Mouse (Mus musculus) lung, embryonic 14.5 days (tissue): ENCODE data around the gene Wdr31. TPM values are rescaled to one million over a fixed set of nuclear protein-coding genes. Genes with fewer than 3 reads are reported as not detected.

Source experiments
- ATAC-seq: fragments of 200-750 bp; cut with Nextera tagmentation; 2 replicates; pipeline ENCODE4 v1.8.0; 2017; ENCODE audit warnings: mild to moderate bottlenecking, moderate TSS enrichment, moderate library complexity; ENCODE audit not compliant: insufficient read depth
- DNase-seq: peaks from one replicate; pipeline ENCODE4 v3.0.0-alpha.2; 2015
- H3K27ac ChIP-seq: fragments of 300-500 bp; sonication (generic); 2 replicates; pipeline ENCODE4 v1.5.1; 2014; ENCODE audit warnings: low read depth, mild to moderate bottlenecking, moderate library complexity
- H3K27me3 ChIP-seq: fragments of 300-500 bp; sonication (generic); 2 replicates; pipeline ENCODE4 v1.6.1; 2014; ENCODE audit warnings: low read length, control low read depth; ENCODE audit not compliant: insufficient read depth
- H3K36me3 ChIP-seq: fragments of 300-500 bp; sonication (generic); 2 replicates; pipeline ENCODE4 v1.6.1; 2014; ENCODE audit warnings: control low read depth; ENCODE audit not compliant: insufficient read depth
- H3K4me1 ChIP-seq: fragments of 300-500 bp; sonication (generic); 2 replicates; pipeline ENCODE4 v1.6.1; 2014; ENCODE audit warnings: antibody characterized with exemption, control low read depth; ENCODE audit not compliant: insufficient read depth
- H3K4me2 ChIP-seq: fragments of 300-500 bp; sonication (generic); 2 replicates; pipeline ENCODE4 v1.6.1; 2014; ENCODE audit warnings: mild to moderate bottlenecking
- H3K4me3 ChIP-seq: fragments of 300-500 bp; sonication (generic); 2 replicates; pipeline ENCODE4 v1.5.1; 2014; ENCODE audit warnings: low read depth, low read length
- H3K9ac ChIP-seq: fragments of 300-500 bp; sonication (generic); 2 replicates; pipeline ENCODE4 v1.6.1; 2014
- H3K9me3 ChIP-seq: fragments of 300-500 bp; sonication (generic); 2 replicates; pipeline ENCODE4 v1.6.1; 2016; ENCODE audit warnings: low read depth, low read length, control low read depth
- CTCF ChIP-seq: IDR thresholded peaks from 2 replicates; pipeline ENCODE4 v1.5.1; 2016; ENCODE audit warnings: antibody characterized with exemption, low read depth
- WGBS: fragments of 180-500 bp; shearing (Covaris S2); extraction: QIAGEN DNeasy Blood & Tissue Kit; methylation state at CpG from one replicate; pipeline ENCODE4 v1.1.7; 2014; 5-methylcytosine and 5-hydroxymethylcytosine counted together
- polyA plus RNA-seq: library from polyadenylated mRNA; unstranded; fragments of >200 nt; fragmentation: Nextera tagmentation; extraction: Ambion mirVana; gene quantifications from 2 replicates; pipeline ENCODE4 v1.2.1, GENCODE M21; 2014

Gene Wdr31
- polyA plus RNA-seq, 1 experiment from 2014 or later, result 11.3 TPM

- DNase-seq (no peak), ATAC-seq (no peak)
- TF ChIP-seq CTCF, result no peak
- Histone ChIP-seq H3K4me2 (no peak overlapping the region), H3K36me3 (no peaks in the 10 kb centered on the region), H3K9ac (no peak overlapping the region), H3K4me3 (no peak overlapping the region), H3K27ac (no peak overlapping the region), H3K27me3 (no peaks in the 10 kb centered on the region), H3K9me3 (no peaks in the 10 kb centered on the region), H3K4me1 (no peaks in the 10 kb centered on the region)
- 68% methylated on average over 7 of the region's 7 CpGs for WGBS
Observed at GRCm38 (mm10) chr4:62433939-62434870, 36.5 kb downstream of the Wdr31 start.

DNA sequence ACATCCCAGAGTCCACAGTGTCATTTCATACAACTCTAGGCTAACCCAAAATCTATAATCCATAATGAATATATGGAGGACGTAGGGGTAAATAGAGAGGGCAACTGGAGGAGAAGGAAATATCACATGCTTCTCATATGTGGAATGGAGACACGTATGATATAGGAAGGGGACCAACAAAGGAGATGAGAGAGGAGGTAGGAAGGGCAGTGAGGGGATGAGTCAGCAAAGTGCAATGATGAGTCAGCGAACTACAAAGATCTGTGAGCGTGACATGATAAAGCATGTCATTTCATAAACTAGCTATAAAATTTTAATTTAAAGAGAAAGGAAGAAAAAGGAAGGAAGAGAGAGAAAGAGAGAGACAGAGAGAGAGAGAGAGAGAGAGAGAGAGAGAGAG lies 39.2 kb downstream of the Wdr31 start:
- no peak for TF ChIP-seq CTCF
- 78% methylated on average over 4 of the region's 4 CpGs for WGBS
- ATAC-seq, result no peak
- Histone ChIP-seq H3K4me1 (no peaks in the 10 kb centered on the region), H3K27ac (no peak overlapping the region), H3K4me3 (no peak overlapping the region), H3K9me3 (no peaks in the 10 kb centered on the region), H3K36me3 (no peaks in the 10 kb centered on the region), H3K4me2 (no peak overlapping the region), H3K27me3 (no peaks in the 10 kb centered on the region), H3K9ac (no peak overlapping the region)
- DNase-seq, result no peak

- H3K9ac ChIP-seq, result no peak overlapping the region
- no peak overlapping the region for H3K27ac ChIP-seq
- DNase-seq (no peak), ATAC-seq (no peak)
- H3K9me3 ChIP-seq, result no peaks in the 10 kb centered on the region
- no peak for TF ChIP-seq CTCF
- no peaks in the 10 kb centered on the region for H3K27me3 ChIP-seq
- no peak overlapping the region for H3K4me2 ChIP-seq
- H3K4me1 ChIP-seq, result no peaks in the 10 kb centered on the region
- peaks cover 3% of the 10 kb centered on the region; the same call in 1 of the 2 replicates for H3K36me3 ChIP-seq
- H3K4me3 ChIP-seq, result no peak overlapping the region
Observed at GRCm38 (mm10) chr4:62430678-62431077, 40.0 kb downstream of the Wdr31 start.

DNA sequence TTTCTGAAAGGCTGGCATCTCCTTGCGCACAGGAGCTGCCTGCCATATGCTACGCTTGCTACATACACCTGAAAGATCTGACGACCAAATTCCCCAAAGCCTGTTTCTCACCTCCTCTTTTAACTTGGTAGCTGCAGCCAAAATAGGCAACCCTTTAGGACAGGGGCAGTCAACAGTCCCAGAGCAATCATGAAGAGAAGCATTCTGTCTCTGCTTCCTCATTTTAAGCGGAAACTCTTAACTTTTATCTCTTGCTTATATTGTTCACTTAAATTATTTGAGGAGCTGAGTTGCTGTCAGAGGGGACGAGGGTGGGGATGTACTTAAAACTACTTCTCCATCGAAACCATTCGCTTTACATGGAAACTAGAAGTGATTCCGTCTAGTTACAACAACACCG lies 41.1 kb downstream of the Wdr31 start:
- H3K27me3 ChIP-seq, result no peaks in the 10 kb centered on the region
- ATAC-seq (no peak), DNase-seq (no peak)
- H3K27ac ChIP-seq, result no peak overlapping the region
- H3K4me2 ChIP-seq, result no peak overlapping the region
- no peaks in the 10 kb centered on the region for H3K9me3 ChIP-seq
- H3K9ac ChIP-seq, result no peak overlapping the region
- peaks cover 13% of the 10 kb centered on the region for H3K36me3 ChIP-seq
- no peaks in the 10 kb centered on the region for H3K4me1 ChIP-seq
- H3K4me3 ChIP-seq, result no peak overlapping the region
- TF ChIP-seq CTCF, result no peak
- 79% methylated on average over 9 of the region's 9 CpGs for WGBS

DNA sequence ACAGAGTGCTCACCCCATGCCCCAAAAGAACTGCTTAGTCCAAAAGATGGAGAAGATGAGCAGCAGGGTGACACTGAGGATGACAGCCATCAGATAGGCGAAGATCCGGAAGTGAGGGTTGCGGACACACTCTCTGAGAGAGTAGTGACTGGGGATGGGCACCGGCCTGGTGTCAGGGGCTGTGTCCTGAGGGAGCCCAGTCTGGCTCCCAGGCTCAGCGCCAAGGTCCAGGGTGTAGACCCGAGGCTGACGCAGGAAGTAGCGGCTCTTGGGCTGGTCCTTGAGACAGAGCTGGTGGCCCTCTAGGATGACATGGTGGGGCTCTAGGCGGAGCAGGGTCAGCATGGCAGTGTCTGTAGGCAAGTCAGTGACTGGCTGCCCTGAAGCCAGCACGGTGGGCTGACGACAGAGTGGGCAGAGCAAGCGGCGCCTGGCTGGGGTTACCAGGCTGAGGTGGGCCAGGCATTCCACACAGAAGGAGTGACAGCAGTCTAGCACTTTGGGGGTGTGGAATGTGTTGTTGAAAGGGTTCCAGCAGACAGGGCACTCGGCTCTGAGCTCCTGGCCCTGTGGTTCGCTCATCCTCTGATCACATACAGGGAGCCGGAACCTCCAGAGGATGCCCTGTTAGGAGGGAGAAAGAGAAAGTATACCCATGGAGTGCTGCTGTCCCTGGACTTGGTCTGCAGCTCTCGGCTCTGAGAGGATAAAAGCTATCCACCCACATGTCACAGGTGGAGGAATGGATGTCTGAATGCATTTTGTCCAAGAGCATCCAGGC lies 42.5 kb downstream of the Wdr31 start:
- no peak overlapping the region for H3K9ac ChIP-seq
- H3K27ac ChIP-seq, result no peak overlapping the region
- ATAC-seq, result peak; percentile 28; the same call in 1 of the 2 replicates
- H3K36me3 ChIP-seq, result peaks cover 26% of the 10 kb centered on the region
- 58% methylated on average over 17 of the region's 17 CpGs for WGBS
- no peaks in the 10 kb centered on the region for H3K27me3 ChIP-seq
- no peaks in the 10 kb centered on the region for H3K9me3 ChIP-seq
- no peak for DNase-seq
- TF ChIP-seq CTCF, result no peak
- H3K4me3 ChIP-seq, result no peak overlapping the region
- no peak overlapping the region for H3K4me2 ChIP-seq
- H3K4me1 ChIP-seq, result no peaks in the 10 kb centered on the region

GRCm38 (mm10) chr4:62425891-62426290 lies 44.8 kb downstream of the Wdr31 start:
- peaks cover 49% of the 10 kb centered on the region for H3K36me3 ChIP-seq
- WGBS, result 91% methylated on average over 4 of the region's 4 CpGs

DNA sequence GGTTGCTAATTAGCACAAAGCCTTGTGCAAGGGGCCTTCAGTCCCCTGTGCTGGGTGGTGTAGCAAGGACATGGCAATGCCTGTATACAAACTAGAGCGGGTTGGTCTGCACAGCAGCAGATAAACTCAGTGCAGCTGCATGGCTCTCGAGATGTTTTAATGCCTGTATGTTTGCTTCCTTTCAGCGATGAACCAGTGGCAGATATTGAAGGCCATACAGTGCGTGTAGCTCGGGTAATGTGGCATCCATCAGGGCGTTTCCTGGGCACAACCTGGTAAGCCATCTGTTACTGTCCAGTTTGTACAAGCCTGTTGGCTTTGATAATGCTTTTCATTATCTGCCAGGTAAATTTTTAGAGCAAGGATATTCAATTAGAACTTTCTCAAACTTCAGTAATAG lies 51.6 kb downstream of the Wdr31 start:
- DNase-seq (no peak), ATAC-seq (no peak)
- H3K9ac ChIP-seq, result no peak overlapping the region
- no peak overlapping the region for H3K27ac ChIP-seq
- no peaks in the 10 kb centered on the region for H3K4me1 ChIP-seq
- no peak overlapping the region for H3K4me3 ChIP-seq
- H3K36me3 ChIP-seq, result peaks cover 100% of the 10 kb centered on the region
- TF ChIP-seq CTCF, result no peak
- WGBS, result 94% methylated on average over 6 of the region's 6 CpGs
- H3K9me3 ChIP-seq, result no peaks in the 10 kb centered on the region
- H3K27me3 ChIP-seq, result no peaks in the 10 kb centered on the region
- H3K4me2 ChIP-seq, result no peak overlapping the region

More at GRCm38 (mm10) chr4:62425891-62426290, 44.8 kb downstream of the Wdr31 start:
- TF ChIP-seq CTCF, result no peak
- no peaks in the 10 kb centered on the region for H3K27me3 ChIP-seq
- H3K27ac ChIP-seq, result no peak overlapping the region
- no peak for DNase-seq
- no peak overlapping the region for H3K4me2 ChIP-seq
- H3K9me3 ChIP-seq, result no peaks in the 10 kb centered on the region
- no peak overlapping the region for H3K9ac ChIP-seq
- H3K4me3 ChIP-seq, result no peak overlapping the region
- H3K4me1 ChIP-seq, result no peaks in the 10 kb centered on the region
- ATAC-seq, result no peak
